Mouse (Mus musculus): ENCODE results near the gene Foxp1. TPM values are rescaled to one million over a fixed set of nuclear protein-coding genes. Genes with fewer than 3 reads are reported as not detected.

The Foxp1 gene
- polyA plus RNA-seq, 1 experiment from 2014 or later, result 91.9 TPM

DNA sequence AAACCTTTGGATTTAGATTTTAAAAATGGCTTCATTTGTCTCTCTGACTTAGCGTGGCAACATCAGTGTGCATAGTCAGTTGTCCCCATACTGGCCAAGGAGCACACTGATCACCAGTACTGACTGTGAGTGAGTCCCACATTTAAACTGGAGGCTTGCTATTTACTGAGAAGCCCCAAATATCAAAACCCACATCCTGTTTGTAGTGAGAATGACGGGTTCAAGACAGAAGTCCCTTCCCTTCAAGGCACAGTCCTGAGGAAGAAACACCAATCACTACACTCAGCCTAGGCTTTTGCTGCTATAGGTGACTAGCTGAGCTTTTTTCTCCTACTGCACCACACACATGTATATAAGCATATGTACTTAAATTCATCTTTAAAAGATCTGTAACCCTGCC is 264.8 kb downstream of the Foxp1 start:
- WGBS, result 85% methylated on average over 2 of the region's 2 CpGs
- Histone ChIP-seq H3K27me3 (ENCODE audit: control insufficient read depth, insufficient read depth, low read length) (no peaks in the 10 kb centered on the region), H3K9ac (ENCODE audit: low read depth, low read length) (no peak overlapping the region), H3K36me3 (ENCODE audit: control insufficient read depth, insufficient read depth, low read length) (no peaks in the 10 kb centered on the region), H3K4me3 (ENCODE audit: low read depth, low read length) (no peak overlapping the region), H3K4me1 (replicated peaks; ENCODE audit: control insufficient read depth, insufficient read depth, low read length) (no peaks in the 10 kb centered on the region; the same call in 1 of the 2 replicates), H3K9me3 (ENCODE audit: control insufficient read depth, low read length) (no peaks in the 10 kb centered on the region), H3K4me2 (replicated peaks; ENCODE audit: low read depth, low read length) (no peak overlapping the region), H3K27ac (ENCODE audit: low read depth, low read length) (no peak overlapping the region)
- ATAC-seq (ENCODE audit: low FRiP score) (no peak), DNase-seq (ENCODE audit: low spot score) (no peak)

DNA sequence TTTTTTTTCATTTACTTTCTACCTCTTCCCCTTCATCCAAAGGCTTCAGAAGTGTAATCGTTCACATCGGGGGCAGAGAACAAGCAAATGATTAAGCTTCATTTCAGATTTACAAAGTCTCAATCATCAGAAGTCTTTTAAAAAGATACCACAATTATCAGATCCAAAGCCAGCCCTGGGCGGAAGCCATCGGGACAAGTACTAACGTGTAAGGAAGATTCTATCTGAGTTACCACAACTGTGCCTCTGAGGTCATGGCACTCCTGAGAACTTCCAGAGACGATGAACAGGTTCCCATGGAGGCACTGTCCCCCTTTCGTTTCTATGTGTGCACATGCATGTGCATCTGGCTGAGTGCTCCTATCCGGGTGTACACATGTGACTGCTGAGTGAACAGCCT is 269.2 kb downstream of the Foxp1 start:
- Histone ChIP-seq H3K9me3 (ENCODE audit: control insufficient read depth, low read length) (no peaks in the 10 kb centered on the region), H3K36me3 (ENCODE audit: control insufficient read depth, insufficient read depth, low read length) (no peaks in the 10 kb centered on the region), H3K4me2 (replicated peaks; ENCODE audit: low read depth, low read length) (no peak overlapping the region), H3K27ac (ENCODE audit: low read depth, low read length) (no peak overlapping the region), H3K27me3 (ENCODE audit: control insufficient read depth, insufficient read depth, low read length) (no peaks in the 10 kb centered on the region), H3K4me3 (ENCODE audit: low read depth, low read length) (no peak overlapping the region), H3K4me1 (replicated peaks; ENCODE audit: control insufficient read depth, insufficient read depth, low read length) (no peaks in the 10 kb centered on the region), H3K9ac (ENCODE audit: low read depth, low read length) (no peak overlapping the region)
- WGBS, result 92% methylated on average over 8 of the region's 8 CpGs
- DNase-seq (ENCODE audit: low spot score), result no peak
- ATAC-seq (ENCODE audit: low FRiP score), result no peak

DNA sequence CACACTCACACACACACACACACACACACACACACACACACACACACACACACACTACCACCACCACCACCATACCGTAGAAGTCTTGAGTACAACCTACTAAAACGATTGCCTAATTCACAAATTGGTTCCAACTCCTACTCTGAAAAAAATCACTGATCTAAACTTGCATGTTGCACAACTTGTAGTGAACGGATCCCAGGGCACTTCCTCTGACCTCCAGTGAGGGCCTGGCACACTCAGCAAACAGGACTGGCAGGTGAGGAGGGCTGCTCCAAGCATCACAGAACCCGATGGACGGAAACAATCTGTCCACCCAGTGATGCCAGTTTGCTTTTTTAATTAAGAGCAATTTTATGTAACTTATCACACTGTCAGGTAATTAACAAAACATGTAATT is 269.7 kb downstream of the Foxp1 start:
- 92% methylated on average over 5 of the region's 5 CpGs for WGBS
- ATAC-seq (ENCODE audit: low FRiP score) (no peak), DNase-seq (ENCODE audit: low spot score) (no peak)
- Histone ChIP-seq H3K27me3 (ENCODE audit: control insufficient read depth, insufficient read depth, low read length) (no peaks in the 10 kb centered on the region), H3K9ac (ENCODE audit: low read depth, low read length) (no peak overlapping the region), H3K36me3 (ENCODE audit: control insufficient read depth, insufficient read depth, low read length) (no peaks in the 10 kb centered on the region), H3K4me1 (replicated peaks; ENCODE audit: control insufficient read depth, insufficient read depth, low read length) (no peaks in the 10 kb centered on the region), H3K4me2 (replicated peaks; ENCODE audit: low read depth, low read length) (no peak overlapping the region), H3K27ac (ENCODE audit: low read depth, low read length) (no peak overlapping the region), H3K9me3 (ENCODE audit: control insufficient read depth, low read length) (no peaks in the 10 kb centered on the region), H3K4me3 (ENCODE audit: low read depth, low read length) (no peak overlapping the region)

DNA sequence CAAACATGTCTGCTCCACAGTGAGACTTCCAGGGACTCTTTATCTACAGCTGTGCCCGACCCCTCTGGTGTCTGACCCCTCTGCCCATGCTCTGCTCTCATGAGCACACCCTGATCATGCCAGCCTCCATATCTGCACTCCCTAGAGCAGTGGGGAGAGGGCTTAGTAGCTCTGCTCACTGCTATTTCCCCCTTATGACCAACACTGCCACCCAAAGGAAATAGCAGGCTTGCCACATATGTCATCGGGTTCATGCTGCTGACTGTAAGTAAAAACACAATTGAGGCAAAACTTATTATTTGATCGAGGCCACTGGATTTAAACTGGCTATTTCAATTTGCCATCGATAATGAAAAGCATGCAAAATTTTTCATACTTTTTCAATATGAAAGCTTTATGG is 270.6 kb downstream of the Foxp1 start:
- H3K9ac ChIP-seq (ENCODE audit: low read depth, low read length), result no peak overlapping the region
- no peaks in the 10 kb centered on the region for H3K4me1 ChIP-seq (replicated peaks; ENCODE audit: control insufficient read depth, insufficient read depth, low read length)
- H3K27me3 ChIP-seq (ENCODE audit: control insufficient read depth, insufficient read depth, low read length), result no peaks in the 10 kb centered on the region
- DNase-seq (ENCODE audit: low spot score), result no peak
- no peaks in the 10 kb centered on the region for H3K36me3 ChIP-seq (ENCODE audit: control insufficient read depth, insufficient read depth, low read length)
- H3K4me3 ChIP-seq (ENCODE audit: low read depth, low read length), result no peak overlapping the region
- no peak overlapping the region for H3K27ac ChIP-seq (ENCODE audit: low read depth, low read length)
- no peak overlapping the region for H3K4me2 ChIP-seq (replicated peaks; ENCODE audit: low read depth, low read length)
- WGBS, result 90% methylated on average over 4 of the region's 4 CpGs
- ATAC-seq (ENCODE audit: low FRiP score), result no peak
- H3K9me3 ChIP-seq (ENCODE audit: control insufficient read depth, low read length), result no peaks in the 10 kb centered on the region

DNA sequence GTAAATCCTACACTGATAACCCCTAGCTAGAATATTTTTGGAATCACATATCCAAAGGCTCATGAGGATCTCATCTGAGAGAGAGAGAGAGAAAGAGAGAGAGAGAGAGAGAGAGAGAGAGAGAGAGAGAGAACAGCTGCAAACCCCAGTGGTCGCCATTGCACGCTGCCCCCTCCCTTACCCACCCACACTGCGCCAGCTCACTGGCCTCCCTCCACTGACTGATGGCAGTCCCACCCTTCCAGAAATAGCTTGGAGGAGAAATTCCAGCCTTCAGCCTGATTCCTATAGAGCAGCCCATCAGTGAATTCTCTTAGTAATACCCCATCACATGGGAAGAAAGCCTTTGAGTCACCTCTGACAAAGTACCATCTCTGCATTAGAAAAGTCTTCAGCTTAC is 271.3 kb downstream of the Foxp1 start:
- Histone ChIP-seq H3K4me1 (replicated peaks; ENCODE audit: control insufficient read depth, insufficient read depth, low read length) (no peaks in the 10 kb centered on the region), H3K36me3 (ENCODE audit: control insufficient read depth, insufficient read depth, low read length) (no peaks in the 10 kb centered on the region), H3K27me3 (ENCODE audit: control insufficient read depth, insufficient read depth, low read length) (no peaks in the 10 kb centered on the region), H3K9ac (ENCODE audit: low read depth, low read length) (no peak overlapping the region), H3K27ac (ENCODE audit: low read depth, low read length) (no peak overlapping the region), H3K9me3 (ENCODE audit: control insufficient read depth, low read length) (no peaks in the 10 kb centered on the region), H3K4me3 (ENCODE audit: low read depth, low read length) (no peak overlapping the region), H3K4me2 (replicated peaks; ENCODE audit: low read depth, low read length) (no peak overlapping the region)
- ATAC-seq (ENCODE audit: low FRiP score), result no peak
- 89% methylated on average over 3 of the region's 3 CpGs for WGBS
- DNase-seq (ENCODE audit: low spot score), result no peak

DNA sequence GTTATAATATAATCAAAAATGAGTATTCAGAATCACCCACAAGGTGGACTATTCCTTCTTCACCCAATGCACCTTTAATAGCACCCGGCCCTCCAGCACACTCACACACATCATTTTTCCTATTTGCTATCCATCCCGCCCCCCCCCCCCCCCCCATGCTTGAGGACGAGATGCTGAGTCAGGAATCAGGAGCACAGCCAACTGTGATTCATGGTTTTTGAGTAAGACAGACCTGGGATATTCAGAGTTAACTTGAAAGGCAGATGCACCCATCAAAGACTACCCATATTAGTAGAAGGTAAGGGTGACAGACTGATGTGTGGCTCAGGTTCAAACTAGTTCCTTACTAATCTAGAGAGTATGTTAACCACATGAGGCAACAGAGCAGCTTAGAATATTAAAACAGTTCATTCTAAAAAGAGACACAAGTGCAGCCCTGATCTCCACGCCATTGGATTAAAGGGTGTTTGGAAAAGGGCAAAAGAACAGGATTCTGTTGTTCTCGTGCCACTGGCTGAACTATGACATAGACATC is 273.0 kb downstream of the Foxp1 start:
- WGBS, result 75% methylated on average over 5 of the region's 5 CpGs
- Histone ChIP-seq H3K9ac (ENCODE audit: low read depth, low read length) (no peak overlapping the region), H3K4me3 (ENCODE audit: low read depth, low read length) (no peak overlapping the region), H3K36me3 (ENCODE audit: control insufficient read depth, insufficient read depth, low read length) (no peaks in the 10 kb centered on the region), H3K4me2 (replicated peaks; ENCODE audit: low read depth, low read length) (no peak overlapping the region), H3K9me3 (ENCODE audit: control insufficient read depth, low read length) (no peaks in the 10 kb centered on the region), H3K4me1 (replicated peaks; ENCODE audit: control insufficient read depth, insufficient read depth, low read length) (no peaks in the 10 kb centered on the region), H3K27ac (ENCODE audit: low read depth, low read length) (no peak overlapping the region), H3K27me3 (ENCODE audit: control insufficient read depth, insufficient read depth, low read length) (no peaks in the 10 kb centered on the region)
- no peak for ATAC-seq (ENCODE audit: low FRiP score)
- no peak for DNase-seq (ENCODE audit: low spot score)

DNA sequence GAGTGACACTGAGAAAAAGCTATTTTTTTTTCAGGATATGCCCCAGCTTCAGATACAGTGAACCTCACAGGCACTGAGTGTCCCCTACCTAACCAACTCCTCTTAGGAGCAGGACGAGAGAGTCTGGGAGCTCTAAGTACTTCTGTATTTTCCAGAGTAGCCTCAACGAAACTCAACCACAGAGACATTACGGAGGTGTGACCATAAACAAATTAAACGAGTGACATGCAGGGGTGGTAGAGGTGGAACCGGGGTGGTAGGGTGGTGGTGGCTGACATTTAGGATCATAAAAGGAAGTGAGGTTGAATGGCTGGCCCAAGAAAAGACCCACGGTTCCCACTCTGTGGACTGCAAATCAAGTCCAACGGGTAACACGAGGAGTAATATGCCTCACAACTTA is 274.1 kb downstream of the Foxp1 start:
- Histone ChIP-seq H3K4me3 (ENCODE audit: low read depth, low read length) (no peak overlapping the region), H3K27ac (ENCODE audit: low read depth, low read length) (no peak overlapping the region), H3K9me3 (ENCODE audit: control insufficient read depth, low read length) (no peaks in the 10 kb centered on the region), H3K9ac (ENCODE audit: low read depth, low read length) (no peak overlapping the region), H3K27me3 (ENCODE audit: control insufficient read depth, insufficient read depth, low read length) (no peaks in the 10 kb centered on the region), H3K4me1 (replicated peaks; ENCODE audit: control insufficient read depth, insufficient read depth, low read length) (no peaks in the 10 kb centered on the region), H3K36me3 (ENCODE audit: control insufficient read depth, insufficient read depth, low read length) (no peaks in the 10 kb centered on the region), H3K4me2 (replicated peaks; ENCODE audit: low read depth, low read length) (no peak overlapping the region)
- DNase-seq (ENCODE audit: low spot score), result no peak
- ATAC-seq (ENCODE audit: low FRiP score), result no peak
- 88% methylated on average over 8 of the region's 8 CpGs for WGBS

DNA sequence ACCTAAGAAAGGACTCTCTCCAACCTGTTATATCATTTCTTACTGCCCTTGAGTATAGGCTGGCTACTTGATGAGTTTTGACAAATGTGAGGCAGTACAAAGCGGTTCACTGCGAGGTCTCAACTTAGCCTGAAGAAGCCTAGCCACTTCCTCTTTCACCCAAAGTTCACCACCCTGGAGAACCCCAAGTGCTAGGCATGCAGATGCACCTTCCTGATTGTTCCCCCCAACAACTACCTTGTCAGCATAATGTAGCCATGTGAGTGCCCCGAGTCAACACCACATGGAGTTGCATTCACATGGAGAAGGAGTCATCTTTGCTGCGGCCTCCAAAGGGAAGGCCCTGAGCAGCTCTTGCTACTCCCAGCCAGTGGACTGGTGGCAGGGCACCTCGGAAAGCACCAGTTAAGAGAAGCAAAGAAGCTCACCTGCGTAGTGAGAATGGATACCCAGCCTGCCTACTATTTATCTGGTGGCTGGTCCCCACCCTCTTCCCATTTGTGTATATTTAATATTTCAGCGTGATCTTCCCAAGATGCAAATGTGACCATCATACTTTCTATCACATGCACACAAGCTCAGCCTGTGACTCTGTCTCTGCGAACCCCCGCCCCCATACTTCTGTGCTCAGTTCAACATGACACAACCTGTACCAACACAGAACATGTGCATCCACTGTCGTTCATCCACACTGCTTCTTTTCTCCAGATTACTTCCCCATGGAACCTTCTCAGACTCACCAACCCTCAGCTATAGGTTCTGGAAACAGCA is 280.7 kb downstream of the Foxp1 start:
- no peaks in the 10 kb centered on the region for H3K9me3 ChIP-seq (ENCODE audit: control insufficient read depth, low read length)
- no peak overlapping the region for H3K9ac ChIP-seq (ENCODE audit: low read depth, low read length)
- H3K4me2 ChIP-seq (replicated peaks; ENCODE audit: low read depth, low read length), result no peak overlapping the region
- DNase-seq (ENCODE audit: low spot score), result no peak
- H3K36me3 ChIP-seq (ENCODE audit: control insufficient read depth, insufficient read depth, low read length), result no peaks in the 10 kb centered on the region
- no peaks in the 10 kb centered on the region for H3K27me3 ChIP-seq (ENCODE audit: control insufficient read depth, insufficient read depth, low read length)
- ATAC-seq (ENCODE audit: low FRiP score), result no peak
- WGBS, result 92% methylated on average over 10 of the region's 10 CpGs
- no peaks in the 10 kb centered on the region for H3K4me1 ChIP-seq (replicated peaks; ENCODE audit: control insufficient read depth, insufficient read depth, low read length)
- H3K4me3 ChIP-seq (ENCODE audit: low read depth, low read length), result no peak overlapping the region
- H3K27ac ChIP-seq (ENCODE audit: low read depth, low read length), result no peak overlapping the region

DNA sequence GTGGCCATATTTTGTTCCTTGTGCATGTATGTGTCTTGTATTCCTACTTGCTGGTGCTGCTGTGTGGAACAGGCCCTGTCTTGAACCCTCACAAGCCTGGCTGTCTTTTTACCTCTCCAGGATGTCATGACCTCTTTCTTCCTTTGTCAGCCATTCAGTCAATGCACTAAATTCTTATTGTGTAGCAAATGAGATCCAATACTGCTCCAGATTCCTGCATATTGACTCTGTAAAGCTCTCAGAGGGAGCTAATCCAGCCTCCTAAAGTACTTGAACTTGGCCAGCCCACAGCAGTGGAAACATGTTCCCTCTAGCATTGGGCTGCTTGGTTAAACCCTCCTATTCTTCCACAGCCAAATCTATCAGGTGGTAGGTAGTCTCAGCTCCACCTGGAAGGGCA is 281.8 kb downstream of the Foxp1 start:
- Histone ChIP-seq H3K4me3 (ENCODE audit: low read depth, low read length) (no peak overlapping the region), H3K36me3 (ENCODE audit: control insufficient read depth, insufficient read depth, low read length) (no peaks in the 10 kb centered on the region), H3K27me3 (ENCODE audit: control insufficient read depth, insufficient read depth, low read length) (no peaks in the 10 kb centered on the region), H3K4me2 (replicated peaks; ENCODE audit: low read depth, low read length) (no peak overlapping the region), H3K9me3 (ENCODE audit: control insufficient read depth, low read length) (no peaks in the 10 kb centered on the region), H3K9ac (ENCODE audit: low read depth, low read length) (no peak overlapping the region), H3K27ac (ENCODE audit: low read depth, low read length) (no peak overlapping the region), H3K4me1 (replicated peaks; ENCODE audit: control insufficient read depth, insufficient read depth, low read length) (no peaks in the 10 kb centered on the region)
- ATAC-seq (ENCODE audit: low FRiP score), result no peak
- no peak for DNase-seq (ENCODE audit: low spot score)

All from hindbrain, embryonic 11.5 days (tissue).